Mouse (Mus musculus) heart, postnatal 0 days (tissue): ENCODE measurements at regions not wholly inside any gene's neighbourhood (a gene's known extent, or its start where the extent isn't known, plus 50 kb on each side); places are given as distances from the start of the nearest gene placed in this dataset.

ENCODE experiments used
- CTCF ChIP-seq: IDR thresholded peaks from 2 replicates; pipeline ENCODE4 v1.5.1; 2016; ENCODE audit warnings: antibody characterized with exemption, control low read depth, low read depth
- EP300 ChIP-seq: IDR thresholded peaks from 2 replicates; pipeline ENCODE4 v1.6.1; 2016; ENCODE audit warnings: antibody characterized with exemption, low read depth

- TF ChIP-seq CTCF (no peak), EP300 (no peak)
These were observed 105.5 kb upstream of the Rabl2 start for GRCm38 (mm10) chr15:89697221-89697620.
